Mouse (Mus musculus) bone marrow, adult 2 months (tissue): ENCODE measurements around the gene Papolb. TPM values are rescaled to one million over a fixed set of nuclear protein-coding genes. Genes with fewer than 3 reads are reported as not detected.

Source experiments
- H3K27ac ChIP-seq: fragments of 200-500 bp; 2 replicates; pipeline ENCODE4 v1.5.1; 2012; ENCODE audit warnings: low read depth, mild to moderate bottlenecking, control low read depth, inconsistent platforms, low read length; ENCODE audit not compliant: control insufficient read depth, poor library complexity, insufficient read depth
- H3K4me1 ChIP-seq: fragments of 200-500 bp; 2 replicates; pipeline ENCODE4 v1.6.1; 2011; ENCODE audit warnings: low read length; ENCODE audit not compliant: control insufficient read depth, insufficient read depth
- H3K4me3 ChIP-seq: fragments of 200-500 bp; replicated peaks from 2 replicates; pipeline ENCODE3; 2011; ENCODE audit warnings: mild to moderate bottlenecking, low read depth, low read length, control low read depth; ENCODE audit not compliant: control insufficient read depth
- CTCF ChIP-seq: fragments of 200-500 bp; IDR thresholded peaks from 2 replicates; pipeline ENCODE4 v1.5.1; 2011; ENCODE audit warnings: low read length, control low read depth; ENCODE audit not compliant: control insufficient read depth, insufficient read depth
- POLR2A ChIP-seq: fragments of 200-500 bp; IDR thresholded peaks from 2 replicates; pipeline ENCODE4 v1.6.1; 2011; ENCODE audit warnings: low read depth, mild to moderate bottlenecking, control low read depth, low read length, borderline replicate concordance; ENCODE audit not compliant: control insufficient read depth
- WGBS: fragments of 180-500 bp; shearing (Covaris S2); methylation state at CpG from one replicate; pipeline ENCODE4 v1.1.7; 2018; 5-methylcytosine and 5-hydroxymethylcytosine counted together
- polyA plus RNA-seq: library from polyadenylated mRNA; stranded (reverse); fragments of >200 nt; gene quantifications from 2 replicates; pipeline ENCODE4 v1.2.4, GENCODE M21; 2011; ENCODE audit warnings: low replicate concordance; ENCODE audit not compliant: missing spikeins, insufficient read depth, insufficient read length

Papolb gene
- polyA plus RNA-seq, 1 experiment = not detected

- Histone ChIP-seq H3K4me1 (no peaks in the 10 kb centered on the region), H3K4me3 (no peak overlapping the region), H3K27ac (no peak overlapping the region)
- WGBS = 50% methylated on average over 9 of the region's 9 CpGs
- TF ChIP-seq CTCF (no peak), POLR2A (no peak)
Measured at GRCm38 (mm10) chr5:142489955-142490707, 39.7 kb downstream of the Papolb start.

GRCm38 (mm10) chr5:142486654-142487053, 43.2 kb downstream of the Papolb start:
- 73% methylated on average over 9 of the region's 9 CpGs for WGBS
- no peak overlapping the region for H3K4me3 ChIP-seq

GRCm38 (mm10) chr5:142483581-142483980, 46.3 kb downstream of the Papolb start:
- Histone ChIP-seq H3K4me1 (no peaks in the 10 kb centered on the region), H3K4me3 (no peak overlapping the region), H3K27ac (no peak overlapping the region)
- TF ChIP-seq CTCF = no peak
- no peak for TF ChIP-seq POLR2A
- 84% methylated on average over 5 of the region's 5 CpGs for WGBS

More at GRCm38 (mm10) chr5:142486654-142487053, 43.2 kb downstream of the Papolb start:
- no peak overlapping the region for H3K27ac ChIP-seq
- H3K4me1 ChIP-seq = no peaks in the 10 kb centered on the region
- TF ChIP-seq POLR2A (no peak), CTCF (no peak)

GRCm38 (mm10) chr5:142482512-142482911, 47.4 kb downstream of the Papolb start:
- Histone ChIP-seq H3K4me3 (no peak overlapping the region), H3K27ac (no peak overlapping the region), H3K4me1 (no peaks in the 10 kb centered on the region)
- TF ChIP-seq POLR2A (no peak), CTCF (peak; percentile 85)
- 62% methylated on average over 2 of the region's 2 CpGs for WGBS

- Histone ChIP-seq H3K27ac (no peak overlapping the region), H3K4me1 (no peaks in the 10 kb centered on the region), H3K4me3 (no peak overlapping the region)
- WGBS = 37% methylated on average over 17 of the region's 17 CpGs
- TF ChIP-seq CTCF (peak; percentile 91), POLR2A (no peak)
Measured at GRCm38 (mm10) chr5:142478829-142479435, 50.9 kb downstream of the Papolb start.

- no peak overlapping the region for H3K4me3 ChIP-seq
- H3K4me1 ChIP-seq = no peaks in the 10 kb centered on the region
- no peak overlapping the region for H3K27ac ChIP-seq
- no peak for TF ChIP-seq POLR2A
- TF ChIP-seq CTCF = no peak
- 70% methylated on average over 5 of the region's 5 CpGs for WGBS
Measured at GRCm38 (mm10) chr5:142477866-142478615, 51.8 kb downstream of the Papolb start.

GRCm38 (mm10) chr5:142477346-142477745, 52.5 kb downstream of the Papolb start:
- 87% methylated on average over 12 of the region's 12 CpGs for WGBS
- Histone ChIP-seq H3K4me3 (no peak overlapping the region), H3K4me1 (no peaks in the 10 kb centered on the region), H3K27ac (no peak overlapping the region)
- TF ChIP-seq CTCF = no peak
- TF ChIP-seq POLR2A = no peak

Other genes starting within 250 kb of the Papolb start
- 5.7 and 9.1 TPM in 2 replicates for gene Foxk1, start 128.6 kb downstream of the Papolb start, polyA plus RNA-seq
- gene Ap5z1, start 66.1 kb downstream of the Papolb start, polyA plus RNA-seq = 16.5 and 22.8 TPM in 2 replicates
- gene Radil, start 21.0 kb upstream of the Papolb start, polyA plus RNA-seq = 2.2 TPM in 1 of 2 replicates, not detected in the other
- gene Mmd2, start 78.7 kb upstream of the Papolb start, polyA plus RNA-seq = not detected in 2 replicates
- gene Wipi2, start 97.6 kb upstream of the Papolb start, polyA plus RNA-seq = 29.4 and 41.8 TPM in 2 replicates
- gene Slc29a4, start 162.4 kb upstream of the Papolb start, polyA plus RNA-seq = not detected in 2 replicates